28 mouse cellular contexts compared by ENCODE assay signal in the genomic region with DNA sequence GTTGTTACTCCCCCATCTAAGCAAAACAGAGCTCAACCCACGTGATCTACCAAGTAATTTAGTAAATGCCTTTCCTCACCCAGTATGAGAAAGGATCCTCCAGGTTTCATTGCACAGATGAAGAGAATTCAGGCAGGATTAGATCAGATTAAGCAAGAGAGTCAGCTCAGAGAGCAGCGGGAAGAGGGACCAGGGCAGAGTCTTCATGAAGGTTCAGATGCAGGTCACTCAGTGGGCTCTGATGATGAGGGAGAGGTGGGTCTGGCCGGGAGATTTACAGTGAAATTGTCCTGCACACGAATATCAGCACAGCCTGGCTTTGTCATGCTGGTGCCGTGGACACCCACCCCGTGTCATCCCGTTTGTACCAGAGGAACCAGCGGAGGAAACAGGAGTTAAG.
DNase-seq lines count a peak whose midpoint lies in the region; ATAC-seq lines count a peak whose summit lies in the region.
"Had no signal": no experiment of that assay in that cellular context is flagged by ENCODE, and none has a peak within 500 bp of the region (broad histone marks: within the 10 kb centered on the region; RNA-seq: fewer than 3 reads in every experiment).

No protein-coding gene starts in this region.

- no peak overlapping the region for H3K4me3 ChIP-seq in heart, embryonic 14.5 days (ENCODE audit: control insufficient read depth in 1 of 2, insufficient read depth in 1 of 2, low read depth in 1 of 2, low read length in 2 of 2)
- no peak overlapping the region for H3K4me3 ChIP-seq in intestine, embryonic 14.5 days (ENCODE audit: low read depth, low read length)
- no peak overlapping the region for H3K4me3 ChIP-seq in intestine, embryonic 15.5 days (replicated peaks)
- no peak overlapping the region for H3K4me3 ChIP-seq in midbrain, embryonic 16.5 days (ENCODE audit: low read depth, low read length)
- H3K4me3 ChIP-seq in midbrain, embryonic 15.5 days, result no peak overlapping the region
- H3K4me3 ChIP-seq: forebrain, embryonic 13.5 days; liver, embryonic 12.5 days; megakaryocyte, embryonic 14.5 days; midbrain, embryonic 13.5 days had no signal

- H3K9ac ChIP-seq in heart, embryonic 14.5 days (ENCODE audit: low read length), result no peak overlapping the region
- no peak overlapping the region for H3K9ac ChIP-seq in intestine, embryonic 14.5 days (ENCODE audit: low read length)
- no peak overlapping the region for H3K9ac ChIP-seq in intestine, embryonic 15.5 days
- no peak overlapping the region for H3K9ac ChIP-seq in midbrain, embryonic 16.5 days (ENCODE audit: low read depth, low read length)
- H3K9ac ChIP-seq in midbrain, embryonic 15.5 days, result no peak overlapping the region
- H3K9ac ChIP-seq: forebrain, embryonic 13.5 days; hindbrain, embryonic 14.5 days; liver, embryonic 12.5 days; liver, postnatal 0 days; midbrain, embryonic 13.5 days had no signal

- H3K36me3 ChIP-seq in heart, embryonic 14.5 days (ENCODE audit: control insufficient read depth, insufficient read depth, low read length), result no peaks in the 10 kb centered on the region
- no peaks in the 10 kb centered on the region for H3K36me3 ChIP-seq in intestine, embryonic 14.5 days (ENCODE audit: control insufficient read depth, insufficient read depth, low read length)
- H3K36me3 ChIP-seq in intestine, embryonic 15.5 days, result no peaks in the 10 kb centered on the region
- H3K36me3 ChIP-seq in midbrain, embryonic 16.5 days (ENCODE audit: control insufficient read depth, insufficient read depth, low read length), result no peaks in the 10 kb centered on the region
- no peaks in the 10 kb centered on the region for H3K36me3 ChIP-seq in midbrain, embryonic 15.5 days (replicated peaks)
- H3K36me3 ChIP-seq: liver, embryonic 12.5 days; midbrain, embryonic 13.5 days had no signal

- WGBS in heart, embryonic 14.5 days, result 11% methylated on average over 8 of the region's 8 CpGs
- 36% methylated on average over 8 of the region's 8 CpGs for WGBS in intestine, embryonic 14.5 days
- 38% methylated on average over 8 of the region's 8 CpGs for WGBS in intestine, embryonic 15.5 days
- WGBS in midbrain, embryonic 16.5 days, result 29% methylated on average over 8 of the region's 8 CpGs
- WGBS in midbrain, embryonic 15.5 days, result 40% methylated on average over 8 of the region's 8 CpGs

- H3K9me3 ChIP-seq in heart, embryonic 14.5 days (ENCODE audit: control insufficient read depth, low read length), result no peaks in the 10 kb centered on the region
- no peaks in the 10 kb centered on the region for H3K9me3 ChIP-seq in intestine, embryonic 14.5 days (ENCODE audit: control insufficient read depth, low read length)
- H3K9me3 ChIP-seq in intestine, embryonic 15.5 days, result no peaks in the 10 kb centered on the region
- no peaks in the 10 kb centered on the region for H3K9me3 ChIP-seq in midbrain, embryonic 16.5 days (replicated peaks; ENCODE audit: control insufficient read depth, low read length, poor library complexity, severe bottlenecking)
- H3K9me3 ChIP-seq in midbrain, embryonic 15.5 days, result no peaks in the 10 kb centered on the region
- H3K9me3 ChIP-seq: forebrain, embryonic 13.5 days; liver, embryonic 12.5 days; midbrain, embryonic 13.5 days had no signal

- no peaks in the 10 kb centered on the region for H3K27me3 ChIP-seq in heart, embryonic 14.5 days (ENCODE audit: control insufficient read depth, insufficient read depth, low read length)
- no peaks in the 10 kb centered on the region for H3K27me3 ChIP-seq in intestine, embryonic 14.5 days (replicated peaks; ENCODE audit: control insufficient read depth, insufficient read depth, low read length)
- no peaks in the 10 kb centered on the region for H3K27me3 ChIP-seq in intestine, embryonic 15.5 days (replicated peaks)
- peaks cover 16% of the 10 kb centered on the region for H3K27me3 ChIP-seq in midbrain, embryonic 16.5 days (ENCODE audit: control insufficient read depth, insufficient read depth, low read depth, low read length)
- peaks cover 14% of the 10 kb centered on the region for H3K27me3 ChIP-seq in midbrain, embryonic 15.5 days (replicated peaks)
- H3K27me3 ChIP-seq: megakaryocyte, embryonic 14.5 days had no signal

- H3K4me1 ChIP-seq in heart, embryonic 14.5 days (ENCODE audit: control insufficient read depth in 2 of 2, insufficient read depth in 2 of 2, low read length in 2 of 2), result peaks cover 4 to 6% of the 10 kb centered on the region in 2 experiments; a peak in 3 of 4 replicates
- H3K4me1 ChIP-seq in intestine, embryonic 14.5 days (replicated peaks; ENCODE audit: control insufficient read depth, insufficient read depth, low read length), result no peaks in the 10 kb centered on the region
- no peaks in the 10 kb centered on the region for H3K4me1 ChIP-seq in intestine, embryonic 15.5 days (replicated peaks)
- peaks cover 4% of the 10 kb centered on the region for H3K4me1 ChIP-seq in midbrain, embryonic 16.5 days (ENCODE audit: control insufficient read depth, insufficient read depth, low read length)
- H3K4me1 ChIP-seq in midbrain, embryonic 15.5 days, result no peaks in the 10 kb centered on the region
- H3K4me1 ChIP-seq: liver, embryonic 12.5 days; megakaryocyte, embryonic 14.5 days had no signal

- H3K27ac ChIP-seq in heart, embryonic 14.5 days (replicated peaks in 1 of 2; ENCODE audit: control insufficient read depth in 1 of 2, insufficient read depth in 1 of 2, low read depth in 2 of 2, low read length in 2 of 2), result no peak overlapping the region
- H3K27ac ChIP-seq in intestine, embryonic 14.5 days (ENCODE audit: low read depth), result no peak overlapping the region
- no peak overlapping the region for H3K27ac ChIP-seq in intestine, embryonic 15.5 days
- no peak overlapping the region for H3K27ac ChIP-seq in midbrain, embryonic 16.5 days (ENCODE audit: low read length)
- no peak overlapping the region for H3K27ac ChIP-seq in midbrain, embryonic 15.5 days
- H3K27ac ChIP-seq: forebrain, embryonic 13.5 days; hindbrain, embryonic 14.5 days; liver, embryonic 12.5 days; midbrain, embryonic 13.5 days had no signal

- no peak for ATAC-seq in heart, embryonic 14.5 days (ENCODE audit: insufficient number of reproducible peaks, insufficient read depth, low FRiP score, low read depth)
- no peak for ATAC-seq in intestine, embryonic 14.5 days (replicated peaks; ENCODE audit: low FRiP score, low TSS enrichment, low read depth)
- no peak for ATAC-seq in intestine, embryonic 15.5 days
- ATAC-seq in midbrain, embryonic 16.5 days, result no peak
- ATAC-seq in midbrain, embryonic 15.5 days (replicated peaks), result no peak
- ATAC-seq: CD4-positive, CD25-positive, alpha-beta regulatory T cell, adult 4 months; forebrain, embryonic 13.5 days; intestine, embryonic 16.5 days; liver, embryonic 12.5 days; liver, postnatal 0 days; midbrain, embryonic 13.5 days had no signal

- DNase-seq in heart, postnatal 4 days, result no peak
- peak; percentile 44 for DNase-seq in intestine, embryonic 14.5 days (ENCODE audit: low spot score)
- no peak for DNase-seq in lung, postnatal 14 days
- DNase-seq: adrenal gland, postnatal 14 days; cerebellum, adult 11 months; cerebellum, adult 9-10 months; cerebellum, postnatal 36 days; gastrocnemius, postnatal 10 days; heart, postnatal 10 days; kidney, adult 9 months; layer of hippocampus, postnatal 36 days; left cerebral cortex, postnatal 4 days; liver, postnatal 0 days; lung, postnatal 4 days; right cerebral cortex, adult 18-20 months; spleen, adult 18-20 months; thymus, postnatal 14 days had no signal

- H3K4me2 ChIP-seq in heart, embryonic 14.5 days (ENCODE audit: low read length), result peak overlapping the region; percentile 36
- H3K4me2 ChIP-seq in intestine, embryonic 14.5 days (ENCODE audit: low read length), result no peak overlapping the region
- H3K4me2 ChIP-seq in intestine, embryonic 15.5 days (replicated peaks), result no peak overlapping the region
- H3K4me2 ChIP-seq in midbrain, embryonic 16.5 days (ENCODE audit: low read length), result peak overlapping the region; percentile 6; the same call in 1 of the 2 replicates
- H3K4me2 ChIP-seq in midbrain, embryonic 15.5 days, result no peak overlapping the region
- H3K4me2 ChIP-seq: forebrain, embryonic 13.5 days; hindbrain, embryonic 14.5 days; liver, embryonic 12.5 days; midbrain, embryonic 13.5 days had no signal

Comparison
In these comparisons a context has a peak if more than half of its experiments do, and no peak if none do; other contexts are left out.
1. H3K4me2 ChIP-seq: peak in heart, embryonic 14.5 days (single experiment) and midbrain, embryonic 16.5 days (single experiment); none in intestine, embryonic 14.5 days (single experiment), intestine, embryonic 15.5 days (single experiment) and midbrain, embryonic 15.5 days (single experiment).